Mouse (Mus musculus) 416B (cell line): ENCODE measurements around the gene Nr0b2.

Experiments
- DNase-seq: peaks from one replicate; pipeline ENCODE4 v3.0.0; 2011; ENCODE audit warnings: low read depth

Gene Nr0b2

DNA sequence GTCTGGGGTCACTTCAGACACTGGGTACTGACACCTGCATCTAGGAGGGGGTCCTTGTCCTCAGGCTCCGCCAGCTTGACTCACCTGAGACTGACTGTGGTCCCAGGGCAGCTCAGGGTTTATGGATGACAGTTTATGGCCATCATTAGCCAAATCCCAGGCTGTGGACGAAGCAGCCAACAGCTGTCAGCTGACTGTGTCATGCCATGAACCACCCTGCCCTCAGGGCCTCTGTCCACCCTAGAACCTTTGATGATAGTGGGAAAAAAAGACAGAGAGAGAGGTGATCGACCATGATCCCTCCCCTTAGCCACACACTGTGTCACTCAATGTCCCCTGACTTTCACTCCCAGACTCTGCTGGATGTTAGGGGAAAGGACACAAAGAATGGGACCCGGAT is 8.4 kb downstream of the Nr0b2 start:
- DNase-seq, result no peak

DNA sequence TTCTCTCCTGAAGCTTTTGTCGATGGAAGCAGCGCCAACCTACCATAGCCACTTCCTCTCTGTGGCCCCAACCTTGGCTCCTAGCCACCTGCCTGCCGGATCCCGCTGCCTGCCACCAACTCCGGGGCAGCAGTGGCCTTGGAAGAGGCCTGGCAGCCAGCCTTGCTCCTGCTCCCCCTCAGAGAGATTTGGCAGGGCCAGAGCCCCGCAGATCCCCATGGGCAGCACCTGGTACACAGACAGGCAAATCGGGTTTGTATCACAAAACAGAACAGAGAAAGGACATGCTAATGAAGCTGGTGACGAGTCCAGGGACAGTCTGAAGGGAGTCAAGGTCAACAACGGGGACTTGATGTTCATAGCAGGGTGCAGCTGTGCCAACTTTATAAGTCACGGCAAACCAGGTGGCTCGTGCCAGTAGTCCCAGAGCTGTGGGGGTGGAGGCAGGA is 10.0 kb downstream of the Nr0b2 start:
- DNase-seq, result peak; percentile 91

DNA sequence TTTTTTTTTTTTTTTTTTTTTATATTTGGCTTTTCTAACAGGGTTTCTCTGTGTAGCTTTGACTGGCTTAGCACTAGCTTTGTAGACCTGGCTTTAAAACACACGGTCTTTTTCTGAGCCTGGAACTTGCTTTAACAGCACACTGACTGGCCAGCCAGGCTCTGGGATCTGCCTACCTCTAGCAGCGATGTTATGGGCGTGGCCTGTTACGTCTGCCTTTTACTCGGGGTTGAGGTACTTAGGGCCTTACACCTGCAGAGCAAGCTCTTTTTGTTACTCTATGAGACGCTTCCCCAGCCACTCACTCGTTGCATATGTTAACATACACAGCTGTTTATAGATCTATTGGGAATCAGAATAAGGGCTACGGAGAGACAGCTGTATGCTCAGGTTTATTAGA is 14.1 kb downstream of the Nr0b2 start:
- DNase-seq, result no peak

DNA sequence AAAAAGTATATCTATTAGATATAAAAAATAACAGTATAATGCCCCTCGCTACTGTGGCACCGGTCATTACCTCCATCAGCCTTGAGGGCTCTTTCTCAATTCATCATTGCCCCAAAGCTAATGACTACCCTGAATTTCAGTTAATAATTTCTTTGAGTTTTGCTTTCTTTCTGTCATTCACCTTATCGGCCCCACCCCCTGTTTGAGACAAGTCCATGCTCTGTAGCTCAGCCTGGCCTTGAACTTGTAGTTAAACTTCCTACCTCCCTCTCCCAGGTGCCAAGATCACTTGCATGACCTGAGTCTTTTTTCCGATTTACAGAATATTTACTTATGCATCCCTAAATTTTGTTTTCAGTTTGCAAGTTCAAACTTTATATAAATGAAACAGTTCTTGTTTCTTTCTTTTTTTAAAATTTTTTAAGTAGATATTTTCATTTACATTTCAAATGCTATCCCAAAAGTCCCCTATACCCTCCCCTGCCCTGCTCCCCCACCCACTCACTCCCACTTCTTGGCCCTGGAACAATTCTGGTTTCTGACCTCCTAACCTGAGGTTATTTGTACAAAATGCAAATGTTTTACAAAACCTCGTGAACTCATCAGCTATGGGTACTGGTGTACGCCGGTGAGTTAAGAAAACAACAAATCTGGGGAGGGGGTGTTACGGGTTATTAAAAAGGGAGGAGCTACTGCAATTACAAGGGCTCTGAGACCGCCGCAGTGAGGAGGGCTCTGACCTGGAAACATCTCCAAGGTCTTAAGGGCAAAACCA is 16.3 kb downstream of the Nr0b2 start:
- DNase-seq, result no peak

DNA sequence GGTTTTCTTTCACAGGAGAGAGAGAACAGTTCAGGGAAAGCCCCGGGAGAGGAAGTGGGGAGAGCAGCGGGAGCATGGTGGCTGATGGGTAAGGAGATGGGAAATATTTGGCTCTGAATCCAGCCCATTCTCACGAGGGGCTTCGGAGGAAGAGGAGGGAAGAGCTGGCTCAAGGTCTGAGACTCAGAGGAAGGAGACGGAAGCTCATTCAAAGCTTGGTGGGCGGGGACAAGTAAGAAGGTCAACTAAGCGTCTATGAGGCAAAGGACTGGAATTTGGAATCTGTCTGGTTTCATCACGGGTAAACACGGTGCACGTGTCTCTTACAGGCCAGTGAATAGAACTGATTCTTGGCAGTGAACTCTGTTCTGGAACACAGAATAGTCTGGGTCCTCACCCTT is 16.9 kb downstream of the Nr0b2 start:
- peak; percentile 29 for DNase-seq

DNA sequence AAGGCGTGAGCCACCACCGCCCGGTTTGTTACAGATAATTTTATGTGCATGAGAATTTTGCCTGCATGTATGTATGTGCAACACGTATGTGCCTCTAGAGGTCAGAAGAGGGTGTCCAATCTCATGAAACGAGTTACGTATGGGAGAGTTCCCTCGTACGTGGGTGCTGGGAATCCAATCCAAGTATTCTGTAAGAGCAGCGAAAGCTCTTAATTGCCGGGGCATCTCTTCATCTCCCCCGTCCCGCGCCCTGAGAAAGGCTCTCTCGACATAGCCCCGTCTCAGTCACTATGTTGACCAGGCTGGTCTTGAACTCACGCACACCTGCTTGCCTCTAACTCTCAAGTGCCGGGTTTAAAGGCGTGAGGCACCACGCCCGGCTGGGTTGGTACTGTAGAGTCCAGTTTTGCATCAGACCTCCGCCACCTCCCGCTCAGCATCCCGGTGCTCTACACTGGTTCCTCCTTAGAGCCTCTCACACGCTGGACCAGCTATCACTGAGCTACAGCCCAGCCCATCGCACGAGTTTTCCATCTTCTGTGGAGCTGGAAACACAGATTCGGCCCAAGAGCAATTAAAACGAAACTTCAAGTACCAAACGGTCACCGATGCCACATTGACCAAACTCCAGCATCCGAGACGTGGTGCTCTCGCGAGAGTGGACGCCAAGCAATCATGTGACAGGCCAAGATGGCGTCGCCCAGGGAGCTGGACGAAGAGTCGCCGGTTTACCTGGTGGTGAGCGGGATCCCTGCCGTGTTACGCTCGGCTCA is 21.1 kb downstream of the Nr0b2 start, which contains the start of gene Gpatch3:
Gene Gpatch3 (plus strand): TSS at position 676 of the 773 bp plus-strand sequence.
- peak; percentile 94 for DNase-seq

DNA sequence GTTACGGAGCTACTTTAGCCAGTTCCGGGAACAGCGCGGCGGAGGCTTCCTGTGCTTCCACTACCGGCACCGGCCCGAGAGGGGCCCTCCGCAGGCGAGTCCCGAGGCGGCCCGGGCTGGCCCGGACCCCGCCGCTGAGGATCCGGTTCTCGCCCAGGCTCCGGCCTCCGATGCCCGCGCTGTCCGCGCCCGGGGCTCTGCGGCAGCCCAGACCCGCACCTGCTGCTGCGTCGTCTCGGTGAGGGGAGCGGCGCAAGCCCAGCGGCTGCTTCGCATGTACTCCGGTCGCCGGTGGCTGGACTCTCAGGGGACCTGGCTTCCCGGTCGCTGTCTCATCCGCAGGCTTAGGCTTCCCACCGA is 21.6 kb downstream of the Nr0b2 start:
- no peak for DNase-seq

DNA sequence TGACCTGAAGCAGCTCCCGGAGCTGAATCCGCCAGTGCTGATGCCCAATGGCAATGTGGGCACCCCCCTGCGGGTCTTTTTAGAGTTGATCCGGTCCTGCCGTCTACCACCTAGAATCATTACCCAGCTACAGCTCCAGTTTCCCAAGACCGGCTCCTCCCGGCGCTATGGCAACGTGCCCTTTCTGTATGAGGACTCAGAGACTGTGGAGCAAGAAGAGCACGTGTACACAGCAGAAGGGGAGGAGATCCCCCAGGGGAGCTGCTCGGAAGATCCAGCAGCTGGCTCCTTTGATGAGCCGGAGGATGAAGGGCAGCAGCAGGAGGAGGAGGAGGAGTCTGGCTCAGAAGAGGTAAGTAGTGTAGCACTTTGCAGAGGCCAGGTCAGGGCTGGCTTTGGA is 24.8 kb downstream of the Nr0b2 start:
- no peak for DNase-seq

DNA sequence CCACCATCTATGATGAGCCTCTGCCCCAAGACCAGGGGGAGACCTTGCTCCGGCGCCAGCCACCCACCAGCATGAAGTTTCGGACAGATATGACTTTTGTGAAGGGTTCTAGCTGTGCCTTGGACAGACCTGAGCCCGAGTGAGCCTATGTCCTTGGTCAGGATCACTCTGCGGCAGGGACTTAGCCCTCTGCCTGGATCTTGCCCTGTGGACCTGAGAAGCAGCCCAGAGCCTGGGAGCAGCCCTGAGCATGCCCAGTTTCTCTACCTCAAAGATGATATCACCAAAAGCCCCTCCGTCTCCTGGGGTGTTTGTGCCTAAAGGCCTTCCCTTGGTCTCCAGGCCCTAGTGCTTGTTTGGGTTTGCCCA is 30.5 kb downstream of the Nr0b2 start:
- no peak for DNase-seq

DNA sequence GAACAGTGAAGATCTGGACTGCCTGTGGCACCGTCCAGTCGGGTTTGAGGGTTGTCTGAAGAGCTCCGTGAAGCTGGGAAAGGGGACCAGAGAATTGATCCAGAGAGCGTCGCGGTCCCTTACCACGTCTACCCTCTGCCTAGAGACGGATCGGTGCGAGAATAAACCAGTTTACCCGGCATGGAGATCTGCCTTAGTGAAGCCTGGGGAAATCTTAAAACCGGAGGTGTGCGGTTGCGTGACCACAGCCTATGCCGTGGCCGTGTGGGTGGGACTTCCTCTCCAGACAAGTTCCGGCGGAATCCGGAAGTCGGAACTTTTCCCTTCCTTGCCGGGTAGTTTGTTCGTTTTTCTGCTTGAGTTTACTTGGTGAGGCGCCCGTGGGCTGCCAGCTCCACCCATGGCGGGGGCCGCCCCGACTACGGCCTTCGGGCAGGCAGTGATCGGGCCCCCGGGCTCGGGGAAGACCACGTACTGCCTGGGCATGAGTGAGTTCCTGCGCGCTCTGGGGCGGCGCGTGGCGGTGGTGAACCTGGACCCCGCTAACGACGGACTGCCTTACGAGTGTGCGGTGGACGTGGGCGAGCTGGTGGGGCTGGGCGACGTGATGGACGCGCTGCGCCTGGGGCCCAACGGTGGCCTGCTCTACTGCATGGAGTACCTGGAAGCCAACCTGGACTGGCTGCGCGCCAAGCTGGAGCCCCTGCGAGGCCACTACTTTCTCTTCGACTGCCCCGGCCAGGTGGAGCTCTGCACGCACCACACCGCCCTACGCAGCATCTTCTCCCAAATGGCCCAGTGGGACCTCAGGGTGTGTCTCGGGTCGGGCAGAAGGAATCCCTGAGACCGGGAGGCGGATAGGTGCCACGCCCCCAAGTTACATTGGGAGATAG is 31.1 kb downstream of the Nr0b2 start, which contains the start of gene Gpn2:
Gene Gpn2 (plus strand): TSS at position 304 of the 893 bp plus-strand sequence.
- peak; percentile 91 for DNase-seq

DNA sequence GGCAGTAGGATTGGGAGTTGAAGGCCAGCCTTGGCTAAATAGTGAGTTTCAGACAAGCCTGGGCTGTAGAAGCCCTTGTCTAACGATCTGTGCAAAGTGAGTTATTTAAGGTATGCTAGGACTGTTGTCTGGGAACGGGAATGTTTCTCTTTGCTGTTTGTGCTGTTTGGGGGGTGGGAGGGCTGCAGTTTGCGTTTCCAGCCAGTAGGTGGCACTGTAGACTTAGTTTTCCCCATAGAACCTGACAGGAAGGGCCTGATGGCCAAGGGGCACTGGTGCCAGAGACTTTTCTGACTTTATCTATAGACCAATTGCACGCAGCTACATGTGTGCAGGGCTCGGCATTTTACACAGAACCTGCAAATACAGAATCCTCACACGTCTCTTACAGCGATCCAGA is 39.4 kb downstream of the Nr0b2 start:
- peak; percentile 78 for DNase-seq

DNA sequence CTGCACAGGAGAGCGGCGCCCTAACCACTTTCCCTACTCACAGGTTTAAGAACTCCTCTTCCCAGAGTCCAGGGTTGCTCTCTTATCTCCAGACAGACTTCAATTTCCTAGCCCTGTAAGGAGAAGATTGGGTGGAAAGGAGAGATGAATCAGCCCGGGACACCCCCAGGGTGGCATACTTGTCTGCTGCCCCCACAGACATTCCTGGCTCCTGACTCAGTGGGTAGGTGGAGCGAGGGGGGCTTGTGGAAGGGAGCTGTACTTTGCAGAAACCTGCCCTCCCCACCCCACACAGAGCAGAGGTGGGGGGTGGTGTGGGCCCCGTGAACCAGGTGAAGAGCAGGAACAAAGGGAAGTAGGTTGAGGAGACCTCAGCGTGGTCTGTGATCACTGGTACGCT is 42.4 kb downstream of the Nr0b2 start:
- no peak for DNase-seq

DNA sequence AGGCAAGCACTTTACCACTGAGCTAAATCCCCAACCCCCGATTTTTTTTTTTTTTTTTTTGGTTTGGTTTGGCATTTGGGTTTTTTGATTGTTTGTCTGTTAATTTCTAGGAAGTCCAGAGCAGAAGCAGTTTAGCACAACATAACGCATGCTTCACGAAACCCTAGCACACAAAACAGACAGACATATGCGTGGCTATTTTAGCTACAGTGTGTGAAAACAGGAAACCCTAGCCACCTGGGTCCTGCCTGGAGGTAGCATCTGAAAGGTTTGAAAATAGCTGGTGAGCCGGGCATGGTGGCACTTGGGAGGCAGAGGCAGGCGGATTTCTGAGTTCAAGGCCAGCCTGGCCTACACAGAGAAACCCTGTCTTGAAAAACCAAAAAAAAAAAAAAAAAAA is 42.9 kb downstream of the Nr0b2 start:
- DNase-seq, result no peak

DNA sequence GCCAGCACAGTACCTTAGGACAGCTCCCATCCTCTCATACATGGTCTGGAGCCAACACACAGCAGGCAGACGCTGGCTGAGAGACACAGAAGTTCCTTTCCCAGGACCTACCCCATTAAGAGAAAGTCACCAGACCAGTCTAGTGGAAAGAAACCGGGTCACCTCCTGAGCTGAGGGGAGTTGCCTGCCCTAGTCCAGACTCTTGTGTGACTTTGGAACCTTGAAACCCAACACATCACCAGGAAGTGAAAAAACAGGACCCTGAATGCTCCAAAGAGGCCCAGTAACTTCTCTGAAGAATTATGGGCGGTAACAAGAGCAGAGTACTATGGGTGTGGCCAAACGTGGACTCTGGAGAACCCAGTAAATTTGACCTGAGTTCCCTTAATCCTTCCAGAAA is 45.4 kb downstream of the Nr0b2 start:
- DNase-seq, result peak; percentile 32

DNA sequence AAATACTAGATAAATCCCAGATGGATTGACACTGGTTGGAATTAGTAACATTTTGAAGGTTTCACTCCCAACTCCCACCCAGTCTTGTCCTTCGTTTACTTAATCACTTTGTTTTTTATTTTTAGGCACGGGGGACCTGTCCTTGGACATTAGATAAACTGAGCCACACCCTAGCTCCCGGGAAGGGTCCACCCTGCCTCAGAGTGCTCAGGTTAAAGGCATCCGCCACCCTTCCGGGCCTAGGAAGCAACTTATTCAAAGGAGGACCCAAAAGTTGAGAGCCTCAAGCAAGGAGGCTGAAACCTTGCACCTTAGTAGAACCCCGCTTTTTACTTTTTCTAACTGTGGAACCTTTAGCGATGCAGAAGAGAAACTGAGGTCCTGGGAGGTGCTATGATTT is 45.9 kb downstream of the Nr0b2 start:
- no peak for DNase-seq

DNA sequence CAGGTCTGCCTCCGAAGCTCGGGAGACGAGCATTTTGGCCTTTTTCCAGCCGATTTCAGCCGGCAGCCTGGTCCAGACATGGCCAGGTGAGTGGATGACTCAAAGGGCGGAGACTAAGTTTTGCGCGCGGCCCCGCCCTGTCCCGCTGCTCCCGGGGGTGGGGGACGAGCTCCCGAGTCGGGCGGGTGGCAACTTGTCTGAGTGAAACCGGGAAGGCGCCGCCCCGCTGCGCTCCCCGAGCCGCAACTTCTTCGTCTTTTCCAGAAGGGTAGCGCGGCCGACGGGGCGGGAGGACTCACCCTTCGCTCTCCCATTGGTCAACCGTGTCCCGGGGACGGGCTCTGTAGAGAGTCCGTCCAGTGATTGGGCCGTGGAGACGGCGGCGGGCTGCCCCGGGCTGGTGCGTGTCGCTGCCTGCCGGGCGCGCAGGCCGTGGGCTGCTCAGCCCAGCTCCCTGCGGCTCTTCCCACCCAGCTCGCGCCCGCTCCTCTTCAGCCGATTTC is 46.4 kb downstream of the Nr0b2 start:
- DNase-seq, result peak; percentile 88

DNA sequence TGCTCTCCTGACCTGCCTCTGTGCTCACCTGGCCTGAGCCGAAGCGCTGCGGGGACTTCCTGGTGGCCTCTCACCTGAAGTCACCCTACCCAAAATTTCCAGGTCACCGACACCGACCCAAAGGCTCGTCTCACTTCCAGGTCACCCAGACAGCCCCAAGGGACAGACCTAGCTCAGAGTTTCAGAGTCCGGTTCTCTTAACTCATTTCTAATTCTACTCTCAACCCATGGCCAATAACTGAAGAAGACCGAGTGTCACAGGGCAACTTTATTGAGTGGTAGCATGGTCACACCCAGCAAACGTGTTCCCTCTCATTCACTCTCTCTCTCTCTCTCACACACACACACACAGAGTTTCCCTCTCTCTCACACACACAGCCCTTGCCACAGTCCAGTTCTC is 47.1 kb downstream of the Nr0b2 start:
- DNase-seq, result no peak

DNA sequence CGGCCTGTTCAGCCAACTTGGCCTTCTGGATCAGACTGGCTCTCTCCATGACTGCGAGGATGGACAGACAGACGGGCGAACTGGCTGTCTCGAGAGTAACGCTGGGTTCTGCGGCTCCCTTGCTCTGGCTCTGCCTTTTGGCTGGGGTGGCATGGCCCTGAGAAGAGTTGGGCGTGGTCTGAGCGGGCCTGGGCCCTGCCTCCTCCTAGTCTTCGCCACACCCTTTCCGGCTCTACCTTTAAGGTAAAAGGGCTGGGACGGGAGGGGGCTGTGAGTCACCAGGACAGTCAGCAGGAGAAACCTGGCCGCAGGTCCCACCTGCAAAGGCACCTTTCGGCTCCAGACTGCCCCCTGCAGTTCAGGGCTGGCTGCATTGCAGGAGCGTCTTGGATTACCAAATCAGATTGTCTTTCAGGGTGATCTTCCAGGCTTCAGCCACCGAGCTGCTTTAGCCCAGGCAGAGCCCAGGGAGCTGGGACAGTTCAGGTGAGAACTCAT is 48.6 kb downstream of the Nr0b2 start, which contains the start of gene Sfn:
Gene Sfn (minus strand): TSS at position 448 of the 498 bp plus-strand sequence.
- DNase-seq, result no peak

DNA sequence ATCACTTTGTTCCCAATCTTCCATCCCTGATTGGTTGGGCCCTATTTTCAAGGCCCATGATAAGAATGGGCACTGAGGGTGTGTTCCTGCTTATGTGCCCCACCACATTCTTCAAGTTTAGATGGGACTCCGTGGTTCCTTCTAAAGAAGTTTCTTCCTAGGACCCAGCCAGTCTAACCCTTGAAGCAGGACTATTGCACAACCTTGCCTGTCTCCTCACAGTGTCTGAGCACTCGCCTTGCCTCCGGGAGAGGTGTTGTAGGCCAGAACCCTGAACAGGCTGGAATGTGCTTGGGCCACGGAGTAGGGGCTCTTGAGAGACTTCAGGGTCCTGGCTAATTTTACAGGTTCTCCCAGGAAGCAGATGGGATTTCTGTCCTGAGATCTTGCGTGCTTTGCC is 49.9 kb downstream of the Nr0b2 start:
- no peak for DNase-seq

DNA sequence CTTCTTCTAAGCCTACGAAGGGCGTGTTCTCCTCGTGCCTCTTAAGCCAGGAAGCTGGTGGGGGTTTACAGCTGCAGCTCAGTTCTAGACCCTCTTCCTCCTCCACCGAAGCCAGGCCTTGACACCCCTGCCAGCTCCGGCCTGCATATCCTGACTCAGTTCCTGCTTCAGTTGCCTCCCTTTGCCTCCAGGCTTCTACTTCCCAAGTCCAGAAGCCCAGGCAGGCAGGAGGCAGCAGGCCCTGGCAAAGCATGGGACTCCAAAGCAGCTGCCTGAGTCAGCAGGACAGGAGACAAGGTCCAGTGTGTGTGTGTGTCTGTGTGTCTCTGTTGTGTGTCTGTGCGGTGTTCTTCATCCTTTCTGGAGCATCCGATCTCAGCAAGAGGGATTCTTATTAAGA is 51.0 kb downstream of the Nr0b2 start:
- no peak for DNase-seq

DNA sequence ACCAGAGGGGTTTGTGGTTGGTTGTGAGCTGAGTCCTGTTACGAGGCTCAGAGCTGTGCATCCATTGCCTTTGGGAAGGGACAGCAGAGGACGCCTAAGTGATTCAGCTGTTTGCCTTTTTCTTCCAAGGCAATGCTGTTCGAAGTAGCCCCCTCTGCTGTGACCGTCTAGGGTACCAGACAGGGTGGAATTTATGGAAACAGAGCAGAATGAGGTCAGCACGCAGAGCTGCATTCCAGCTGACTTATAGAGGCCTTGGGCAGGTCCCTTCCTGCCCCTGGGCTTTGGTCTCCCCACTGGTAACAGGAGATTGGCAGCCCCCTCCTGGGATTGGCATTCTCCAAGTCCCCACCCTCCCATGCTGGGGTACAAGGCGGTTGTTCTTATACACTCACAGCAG is 51.7 kb downstream of the Nr0b2 start:
- DNase-seq, result no peak

DNA sequence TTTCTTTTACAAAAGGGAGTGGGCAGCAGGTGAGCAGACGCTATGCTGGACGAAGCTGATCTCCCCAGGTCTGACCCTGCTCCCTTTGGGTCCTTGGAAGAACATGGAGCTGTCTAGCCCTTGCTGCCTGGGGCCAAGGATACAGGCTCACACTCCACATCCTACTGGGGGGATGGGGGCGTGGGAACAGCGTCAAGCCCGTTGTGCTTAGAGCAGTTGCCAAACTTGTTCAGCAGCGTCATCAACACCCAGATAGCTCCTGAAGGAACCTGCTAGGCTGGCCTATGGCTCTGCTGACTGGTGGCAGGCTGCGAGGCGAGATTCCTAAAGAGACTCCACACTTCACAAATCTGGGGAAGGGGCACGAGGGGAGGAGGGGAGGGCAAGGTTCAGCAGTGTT is 52.2 kb downstream of the Nr0b2 start:
- no peak for DNase-seq
